Comparison of ENCODE assay signal across 20 mouse cellular contexts in genomic region chr1:53264958-53265612, GRCm38 (mm10). TPM values are rescaled to one million over a fixed set of nuclear protein-coding genes. Genes with fewer than 3 reads are reported as not detected.
"Had no signal": no experiment of that assay in that cellular context is flagged by ENCODE, and none has a peak within 500 bp of the region (broad histone marks: within the 10 kb centered on the region; RNA-seq: fewer than 3 reads in every experiment).

No protein-coding gene starts in this region.

RNA-seq across cellular contexts. Expression of gene Gm28778, which starts 31.8 kb away (rescaled TPM):
- total RNA-seq: gastrocnemius, postnatal 14 days; heart, postnatal 4 days; layer of hippocampus, postnatal 10 days; layer of hippocampus, postnatal 25 days; left cerebral cortex, adult 2 months had no signal
- polyA plus RNA-seq: heart, embryonic 10.5 days; heart, embryonic 12.5 days; heart, embryonic 14.5 days; heart, embryonic 16.5 days; hindbrain, embryonic 10.5 days; hindbrain, embryonic 12.5 days; hindbrain, embryonic 14.5 days; hindbrain, embryonic 16.5 days; intestine, embryonic 15.5 days; intestine, postnatal 0 days; kidney, embryonic 14.5 days; kidney, embryonic 16.5 days; limb, embryonic 10.5 days; limb, embryonic 12.5 days; liver, embryonic 11.5 days had no signal
